Mouse (Mus musculus): Measurements from ENCODE around the gene Psors1c2. TPM values are rescaled to one million over a fixed set of nuclear protein-coding genes. Genes with fewer than 3 reads are reported as not detected.

The Psors1c2 gene
- polyA plus RNA-seq, 1 experiment = 3.7 TPM

DNA sequence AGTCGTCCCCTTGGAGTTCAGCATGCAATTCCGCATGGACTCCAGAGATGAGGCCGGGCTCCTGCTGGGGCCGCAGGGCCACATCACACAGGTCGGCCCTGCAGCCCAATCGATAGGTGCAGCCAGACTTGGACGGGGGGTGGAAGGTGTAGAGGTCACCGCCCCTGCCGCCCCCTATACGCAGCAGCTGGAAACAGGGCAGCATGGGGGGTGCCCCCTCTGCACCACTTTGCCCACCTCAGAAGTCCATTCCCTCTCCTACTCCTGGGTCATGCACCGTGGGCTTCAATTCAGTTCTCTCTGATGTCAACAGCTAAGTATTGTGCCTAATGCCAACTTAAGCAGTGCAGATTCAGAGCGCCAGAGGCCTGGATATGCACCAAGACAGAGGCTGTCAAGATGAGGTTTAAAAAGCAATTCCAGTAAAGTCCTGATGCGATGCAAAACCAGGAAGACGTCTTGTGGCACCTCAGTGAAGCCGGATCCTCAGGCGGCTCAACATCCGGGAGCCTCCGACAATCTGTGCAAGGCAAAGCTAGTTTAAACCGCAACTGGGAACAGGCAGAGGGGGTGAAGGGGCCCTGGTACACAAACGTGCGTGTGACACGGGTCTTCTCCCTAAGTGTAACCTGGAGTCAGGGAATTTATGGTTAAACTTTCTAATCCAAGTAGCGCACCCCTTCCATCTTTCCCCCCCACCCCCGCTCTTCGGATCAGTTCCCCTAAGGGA, 16.9 kb upstream of the Psors1c2 start:
- H3K4me1 ChIP-seq = peaks cover 50% of the 10 kb centered on the region
- no peaks in the 10 kb centered on the region for H3K9me3 ChIP-seq
- peaks cover 18% of the 10 kb centered on the region for H3K36me3 ChIP-seq (replicated peaks; ENCODE audit: low read length)
- H3K4me3 ChIP-seq (replicated peaks) = peak overlapping the region; percentile 96
- no peak for TF ChIP-seq FLI1 (IDR thresholded peaks at IDR 0.05; ENCODE audit: low read length)
- TF ChIP-seq GATA1 (IDR thresholded peaks at IDR 0.05; ENCODE audit: borderline replicate concordance, low read length) = no peak
- peaks cover 6% of the 10 kb centered on the region for H3K27me3 ChIP-seq (replicated peaks)

DNA sequence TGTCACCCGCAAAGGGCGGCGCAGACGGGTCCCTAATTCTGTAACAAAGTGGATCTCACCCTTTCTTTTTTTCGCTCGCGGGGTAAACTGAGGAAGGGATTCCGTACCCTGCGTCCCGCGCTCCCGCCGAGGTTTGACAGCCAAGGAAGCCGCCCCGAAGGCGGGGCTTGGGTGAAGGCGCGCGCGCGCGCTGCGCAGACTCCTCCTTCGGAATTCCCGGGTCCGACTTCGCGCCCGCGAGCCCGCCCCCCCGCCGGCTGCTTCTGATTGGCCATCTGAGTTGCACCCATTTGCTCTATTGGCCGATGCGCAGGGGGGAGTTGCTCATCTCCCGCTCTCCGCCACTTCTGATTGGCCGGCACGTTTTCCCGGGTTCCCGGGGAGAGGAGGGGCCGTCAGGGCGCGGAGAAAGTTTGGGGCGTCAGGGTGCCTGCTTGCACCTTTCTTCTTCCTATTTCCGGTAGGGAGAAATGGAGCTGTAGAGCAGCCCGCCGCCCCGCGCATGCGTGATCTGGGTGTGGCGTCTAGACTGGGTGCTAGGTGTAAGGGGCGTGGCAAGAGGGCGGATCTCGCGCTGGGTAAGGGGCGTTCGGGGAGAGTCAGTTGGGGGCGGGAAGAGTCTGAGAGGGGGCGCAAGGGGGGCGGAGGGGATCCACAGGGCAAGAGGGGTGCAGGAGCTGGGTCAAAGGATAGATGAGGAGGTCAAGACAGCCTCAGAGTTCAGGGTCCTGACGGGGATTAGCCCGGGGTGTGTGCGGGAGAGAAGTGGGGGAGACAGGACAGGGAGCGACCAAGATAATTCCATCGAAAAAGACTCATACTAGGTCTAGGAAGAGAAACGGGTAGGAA, 16.1 kb upstream of the Psors1c2 start, which contains the start of the genes Tcf19 and Cchcr1:
Gene Tcf19, minus strand, starts transcription at position 173 of the 849 bp plus-strand sequence.
Gene Cchcr1, plus strand, starts transcription at position 449 of the 849 bp plus-strand sequence.
- H3K4me1 ChIP-seq = peaks cover 51% of the 10 kb centered on the region
- peaks cover 25% of the 10 kb centered on the region for H3K36me3 ChIP-seq (replicated peaks; ENCODE audit: low read length)
- H3K4me3 ChIP-seq (replicated peaks) = peak within 1 kb of the TSS; percentile 96
- H3K9me3 ChIP-seq = no peaks in the 10 kb centered on the region
- no peak for TF ChIP-seq GATA1 (IDR thresholded peaks at IDR 0.05; ENCODE audit: borderline replicate concordance, low read length)
- peak; percentile 31; the same call in 1 of the 2 replicates for TF ChIP-seq FLI1 (IDR thresholded peaks at IDR 0.05; ENCODE audit: low read length)
- H3K27me3 ChIP-seq (replicated peaks) = peaks cover 6% of the 10 kb centered on the region

DNA sequence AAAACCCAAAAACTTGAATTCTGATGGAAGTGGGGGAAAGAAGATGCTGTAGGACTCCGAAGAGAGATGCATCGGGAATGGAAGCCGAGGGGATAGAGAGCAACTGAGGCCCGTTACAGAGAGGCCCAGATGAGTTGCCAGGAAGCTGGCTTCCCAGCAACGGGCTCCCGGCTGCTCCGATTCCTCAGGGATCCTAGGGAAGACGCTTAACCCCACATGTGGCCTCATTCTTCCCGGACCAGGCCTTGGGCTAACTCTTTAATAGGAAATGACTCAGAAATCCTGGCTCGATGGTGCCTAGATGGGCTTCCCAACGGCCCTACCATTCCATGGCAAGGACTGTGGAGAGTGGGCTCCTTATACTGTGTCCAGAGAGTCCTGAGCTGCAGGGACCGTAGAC, 15.5 kb upstream of the Psors1c2 start:
- peak overlapping the region; percentile 96 for H3K4me3 ChIP-seq (replicated peaks)
- H3K4me1 ChIP-seq = peaks cover 54% of the 10 kb centered on the region
- peaks cover 25% of the 10 kb centered on the region for H3K36me3 ChIP-seq (replicated peaks; ENCODE audit: low read length)
- no peaks in the 10 kb centered on the region for H3K9me3 ChIP-seq
- peaks cover 6% of the 10 kb centered on the region for H3K27me3 ChIP-seq (replicated peaks)
- TF ChIP-seq GATA1 (IDR thresholded peaks at IDR 0.05; ENCODE audit: borderline replicate concordance, low read length) (no peak), FLI1 (IDR thresholded peaks at IDR 0.05; ENCODE audit: low read length) (no peak)

DNA sequence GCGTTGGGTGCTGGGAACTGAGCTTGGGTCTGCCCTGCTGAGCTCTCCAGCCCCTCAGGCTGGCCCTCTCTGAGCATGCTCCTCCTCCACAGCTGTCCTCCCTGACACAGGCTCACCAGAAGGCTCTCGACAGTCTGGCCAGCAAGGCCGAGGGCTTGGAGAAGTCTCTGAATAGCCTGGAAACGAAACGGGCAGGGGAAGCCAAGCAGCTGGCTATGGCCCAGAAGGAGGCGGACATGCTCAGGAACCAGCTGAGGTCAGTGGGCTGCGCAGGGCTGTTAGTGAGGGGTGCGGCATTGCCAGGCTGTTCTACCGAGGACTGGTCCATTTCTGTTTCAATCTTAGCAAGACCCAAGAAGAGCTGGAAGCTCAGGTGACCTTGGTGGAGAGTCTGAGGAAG, 8.6 kb upstream of the Psors1c2 start:
- peaks cover 78% of the 10 kb centered on the region for H3K36me3 ChIP-seq (replicated peaks; ENCODE audit: low read length)
- no peak for TF ChIP-seq GATA1 (IDR thresholded peaks at IDR 0.05; ENCODE audit: borderline replicate concordance, low read length)
- no peak for TF ChIP-seq FLI1 (IDR thresholded peaks at IDR 0.05; ENCODE audit: low read length)
- no peak overlapping the region for H3K4me3 ChIP-seq (replicated peaks)
- H3K4me1 ChIP-seq = peaks cover 50% of the 10 kb centered on the region
- no peaks in the 10 kb centered on the region for H3K27me3 ChIP-seq (replicated peaks)
- H3K9me3 ChIP-seq = no peaks in the 10 kb centered on the region

DNA sequence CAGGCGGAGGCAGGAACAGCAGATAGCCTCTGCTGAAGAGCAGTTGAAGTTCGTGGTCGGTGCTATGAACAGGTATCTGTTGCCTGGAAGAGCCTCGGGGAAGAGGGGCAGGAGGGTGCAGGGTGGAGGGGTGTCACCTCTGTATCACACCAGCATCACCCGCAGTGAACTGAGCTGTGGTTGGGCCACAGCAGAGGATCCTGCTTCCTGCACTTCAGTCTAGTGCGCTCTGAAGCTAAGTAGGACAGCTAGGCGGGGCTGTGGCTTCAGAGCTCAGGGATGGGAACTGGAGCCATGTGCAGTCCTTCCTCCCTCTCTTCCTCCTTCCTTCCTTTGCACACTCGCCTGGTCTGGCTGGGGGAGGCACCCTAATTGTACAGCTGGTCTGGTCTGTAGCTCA, 6.4 kb upstream of the Psors1c2 start:
- no peaks in the 10 kb centered on the region for H3K27me3 ChIP-seq (replicated peaks)
- peak overlapping the region; percentile 4 for H3K4me3 ChIP-seq (replicated peaks)
- no peak for TF ChIP-seq FLI1 (IDR thresholded peaks at IDR 0.05; ENCODE audit: low read length)
- TF ChIP-seq GATA1 (IDR thresholded peaks at IDR 0.05; ENCODE audit: borderline replicate concordance, low read length) = no peak
- no peaks in the 10 kb centered on the region for H3K9me3 ChIP-seq
- H3K4me1 ChIP-seq = peaks cover 38% of the 10 kb centered on the region
- peaks cover 79% of the 10 kb centered on the region for H3K36me3 ChIP-seq (replicated peaks; ENCODE audit: low read length)

DNA sequence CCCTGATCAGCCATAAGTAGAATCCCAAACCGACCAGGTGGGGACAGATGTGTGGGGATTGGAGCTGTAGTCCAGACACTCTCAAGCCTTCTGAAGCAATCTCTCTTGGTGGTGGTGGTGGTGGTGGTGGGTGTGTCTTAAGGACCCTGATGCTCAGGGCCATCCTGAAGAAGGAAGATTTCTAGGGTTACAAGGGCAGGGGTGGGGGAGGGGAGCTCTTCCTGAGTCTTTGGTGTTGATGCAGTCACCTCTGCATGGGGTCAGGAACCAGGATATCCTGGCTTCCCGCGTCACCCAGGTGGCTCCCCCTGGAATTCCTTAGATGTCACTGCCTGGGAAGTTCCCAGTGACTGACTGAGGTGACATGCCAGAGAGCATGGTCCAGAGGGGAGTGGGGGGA, 641 bp upstream of the Psors1c2 start:
- TF ChIP-seq GATA1 (IDR thresholded peaks at IDR 0.05; ENCODE audit: borderline replicate concordance, low read length) (no peak), FLI1 (IDR thresholded peaks at IDR 0.05; ENCODE audit: low read length) (no peak)
- peaks cover 18% of the 10 kb centered on the region for H3K4me1 ChIP-seq
- no peaks in the 10 kb centered on the region for H3K9me3 ChIP-seq
- H3K4me3 ChIP-seq (replicated peaks) = no peak overlapping the region
- peaks cover 18% of the 10 kb centered on the region for H3K27me3 ChIP-seq (replicated peaks)
- H3K36me3 ChIP-seq (replicated peaks; ENCODE audit: low read length) = peaks cover 36% of the 10 kb centered on the region

DNA sequence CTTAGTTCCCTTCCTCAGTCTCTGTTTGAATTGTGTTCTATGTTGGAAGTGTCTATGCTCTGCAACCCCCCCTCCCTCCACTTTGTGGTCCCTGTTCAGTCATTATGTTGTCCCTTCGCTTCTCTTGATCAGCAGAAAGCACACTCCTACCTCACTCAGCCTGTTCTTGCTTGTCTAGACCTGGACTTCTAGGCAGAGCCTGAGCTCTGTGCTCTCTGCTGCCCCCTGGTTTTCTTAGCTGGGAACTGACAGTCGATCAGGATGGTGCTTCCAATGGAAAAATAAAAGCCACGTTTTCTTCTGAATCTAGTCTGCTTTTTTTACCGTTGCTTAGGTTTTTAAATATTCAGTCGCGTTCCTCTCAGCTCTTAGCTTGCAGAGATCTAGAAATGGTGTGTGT, 1.3 kb downstream of the Psors1c2 start:
- H3K36me3 ChIP-seq (replicated peaks; ENCODE audit: low read length) = peaks cover 16% of the 10 kb centered on the region
- H3K9me3 ChIP-seq = peaks cover 5% of the 10 kb centered on the region
- TF ChIP-seq FLI1 (IDR thresholded peaks at IDR 0.05; ENCODE audit: low read length) = no peak
- no peak for TF ChIP-seq GATA1 (IDR thresholded peaks at IDR 0.05; ENCODE audit: borderline replicate concordance, low read length)
- H3K27me3 ChIP-seq (replicated peaks) = peaks cover 28% of the 10 kb centered on the region
- peaks cover 16% of the 10 kb centered on the region; the same call in 1 of the 2 replicates for H3K4me1 ChIP-seq
- H3K4me3 ChIP-seq (replicated peaks) = no peak overlapping the region

DNA sequence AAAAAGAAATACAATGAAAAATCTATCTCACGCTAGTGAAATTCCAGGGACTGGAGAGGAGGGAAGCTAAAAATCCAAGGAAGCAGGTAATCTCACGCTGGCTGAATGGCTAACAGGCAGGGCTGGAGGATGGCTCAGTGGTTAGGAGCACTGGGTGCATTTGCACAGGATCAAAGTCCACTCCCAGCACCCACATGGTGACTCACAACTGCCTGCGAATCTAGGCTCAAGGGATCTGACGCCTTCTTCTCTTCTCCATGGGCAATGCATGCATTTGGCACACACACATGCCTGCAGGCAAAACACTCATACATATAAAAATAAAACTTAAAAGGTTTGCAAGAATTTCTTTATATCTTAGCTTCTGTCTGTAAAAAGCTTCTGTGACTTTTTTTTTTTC, 4.4 kb downstream of the Psors1c2 start:
- H3K9me3 ChIP-seq = peaks cover 5% of the 10 kb centered on the region
- TF ChIP-seq GATA1 (IDR thresholded peaks at IDR 0.05; ENCODE audit: borderline replicate concordance, low read length) (no peak), FLI1 (IDR thresholded peaks at IDR 0.05; ENCODE audit: low read length) (no peak)
- peaks cover 8% of the 10 kb centered on the region; the same call in 1 of the 2 replicates for H3K4me1 ChIP-seq
- H3K36me3 ChIP-seq (replicated peaks; ENCODE audit: low read length) = no peaks in the 10 kb centered on the region
- H3K4me3 ChIP-seq (replicated peaks) = no peak overlapping the region
- H3K27me3 ChIP-seq (replicated peaks) = peaks cover 38% of the 10 kb centered on the region

DNA sequence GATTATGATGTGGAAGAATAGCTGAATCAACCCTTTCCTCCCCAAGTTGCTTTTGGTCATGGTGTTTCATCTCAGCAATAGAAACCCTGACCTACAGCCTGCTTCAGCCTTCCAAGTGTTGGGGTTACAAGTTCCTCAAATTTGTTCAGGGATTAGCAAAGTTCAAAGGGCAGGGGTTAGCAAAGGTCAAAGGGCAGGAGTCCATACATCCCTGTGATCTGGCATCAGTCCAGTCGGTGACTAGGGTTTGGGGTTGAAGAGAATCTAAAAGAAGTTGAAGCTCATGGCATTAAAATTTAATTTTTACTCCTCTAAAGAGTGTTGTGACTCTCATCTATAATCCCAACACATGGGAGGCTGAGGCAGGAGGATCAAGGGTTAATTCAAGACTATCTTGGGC, 5.5 kb downstream of the Psors1c2 start:
- Histone ChIP-seq H3K9me3 (peaks cover 5% of the 10 kb centered on the region), H3K4me1 (peaks cover 13% of the 10 kb centered on the region), H3K4me3 (replicated peaks) (no peak overlapping the region), H3K36me3 (replicated peaks; ENCODE audit: low read length) (no peaks in the 10 kb centered on the region), H3K27me3 (replicated peaks) (peaks cover 37% of the 10 kb centered on the region)
- TF ChIP-seq FLI1 (IDR thresholded peaks at IDR 0.05; ENCODE audit: low read length) (no peak), GATA1 (IDR thresholded peaks at IDR 0.05; ENCODE audit: borderline replicate concordance, low read length) (no peak)

DNA sequence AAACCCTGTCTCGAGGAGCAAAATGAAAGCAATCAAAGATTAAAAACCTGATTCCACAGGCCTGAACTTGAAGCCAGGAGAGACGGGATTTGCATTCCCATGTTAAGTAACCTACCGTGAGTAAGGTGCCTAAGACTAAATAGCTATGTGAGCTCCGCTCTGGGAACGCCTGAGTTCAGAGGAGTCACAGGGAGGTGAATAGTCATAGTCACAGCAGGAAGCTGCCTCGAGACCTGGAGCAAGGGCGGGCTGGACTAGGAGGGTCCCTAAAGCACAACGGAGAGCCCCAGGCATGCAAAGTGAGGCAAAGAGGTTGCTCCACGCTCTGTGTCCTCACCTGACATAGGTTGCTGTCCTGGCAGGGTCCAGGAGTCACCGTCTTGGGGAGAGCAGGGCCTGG, 6.5 kb downstream of the Psors1c2 start:
- H3K4me1 ChIP-seq = peaks cover 17% of the 10 kb centered on the region
- TF ChIP-seq FLI1 (IDR thresholded peaks at IDR 0.05; ENCODE audit: low read length) = no peak
- no peak for TF ChIP-seq GATA1 (IDR thresholded peaks at IDR 0.05; ENCODE audit: borderline replicate concordance, low read length)
- H3K9me3 ChIP-seq = peaks cover 5% of the 10 kb centered on the region
- H3K36me3 ChIP-seq (replicated peaks; ENCODE audit: low read length) = no peaks in the 10 kb centered on the region
- peaks cover 34% of the 10 kb centered on the region for H3K27me3 ChIP-seq (replicated peaks)
- H3K4me3 ChIP-seq (replicated peaks) = no peak overlapping the region

Measured in megakaryocyte, embryonic 14.5 days (primary cell).